In genomic region chr8:71639318-71639717, GRCm38 (mm10) we compare ENCODE assay signal across 24 mouse cellular contexts. TPM values are rescaled to one million over a fixed set of nuclear protein-coding genes. Genes with fewer than 3 reads are reported as not detected.
"Had no signal": no experiment of that assay in that cellular context is flagged by ENCODE, and none has a peak within 500 bp of the region (broad histone marks: within the 10 kb centered on the region; RNA-seq: fewer than 3 reads in every experiment).

No protein-coding gene starts in this region.

- H3K9ac ChIP-seq: heart, embryonic 12.5 days; hindbrain, embryonic 12.5 days; hindbrain, embryonic 14.5 days; intestine, embryonic 15.5 days; limb, embryonic 12.5 days had no signal

- H3K27me3 ChIP-seq: intestine, embryonic 15.5 days had no signal

- ATAC-seq: hindbrain, embryonic 16.5 days; inflammation-experienced regulatory T-cells, adult 6 months; intestine, embryonic 15.5 days; intestine, postnatal 0 days had no signal

- H3K9me3 ChIP-seq: heart, embryonic 10.5 days; heart, embryonic 12.5 days; hindbrain, embryonic 10.5 days; hindbrain, embryonic 12.5 days; intestine, embryonic 15.5 days; limb, embryonic 10.5 days; limb, embryonic 12.5 days had no signal

- H3K4me3 ChIP-seq: gastrocnemius, adult 2 months; heart, embryonic 10.5 days; heart, embryonic 12.5 days; hindbrain, embryonic 10.5 days; hindbrain, embryonic 12.5 days; intestine, embryonic 15.5 days; limb, embryonic 10.5 days; limb, embryonic 12.5 days had no signal

- H3K4me2 ChIP-seq: heart, embryonic 12.5 days; hindbrain, embryonic 12.5 days; hindbrain, embryonic 14.5 days; intestine, embryonic 15.5 days; limb, embryonic 12.5 days had no signal

- H3K36me3 ChIP-seq: heart, embryonic 10.5 days; heart, embryonic 12.5 days; hindbrain, embryonic 10.5 days; intestine, embryonic 15.5 days; limb, embryonic 10.5 days; limb, embryonic 12.5 days had no signal

- DNase-seq: gastrocnemius, adult 2 months; gastrocnemius, postnatal 10 days; gastrocnemius, postnatal 25 days; heart, adult 18-20 months; heart, postnatal 10 days; heart, postnatal 4 days; kidney, adult 18-20 months; kidney, adult 8-10 months; kidney, postnatal 10 days; kidney, postnatal 25 days; kidney, postnatal 4 days; layer of hippocampus, adult 9-11 months; layer of hippocampus, postnatal 36 days had no signal

- H3K27ac ChIP-seq: gastrocnemius, adult 2 months; heart, embryonic 10.5 days; hindbrain, embryonic 10.5 days; hindbrain, embryonic 12.5 days; hindbrain, embryonic 14.5 days; intestine, embryonic 15.5 days; limb, embryonic 10.5 days; limb, embryonic 12.5 days had no signal

RNA-seq across cellular contexts. Expression of gene Unc13a, which starts 32.2 kb away (rescaled TPM):
- total RNA-seq: gastrocnemius, adult 2 months had no signal
